Mouse (Mus musculus) cerebellum, postnatal 14 days (tissue): ENCODE measurements at regions not wholly inside any gene's neighbourhood (a gene's known extent, or its start where the extent isn't known, plus 50 kb on each side); places are given as distances from the start of the nearest gene placed in this dataset.

ENCODE experiments used
- DNase-seq, 2 experiments: peaks; one replicate each; pipeline ENCODE4 v3.0.0; 2021; ENCODE audit warnings: mixed read lengths in 2 of 2

- DNase-seq = no peak
These were observed 390.9 kb downstream of the Rnd3 start for GRCm38 (mm10) chr2:50757837-50758541.

DNA sequence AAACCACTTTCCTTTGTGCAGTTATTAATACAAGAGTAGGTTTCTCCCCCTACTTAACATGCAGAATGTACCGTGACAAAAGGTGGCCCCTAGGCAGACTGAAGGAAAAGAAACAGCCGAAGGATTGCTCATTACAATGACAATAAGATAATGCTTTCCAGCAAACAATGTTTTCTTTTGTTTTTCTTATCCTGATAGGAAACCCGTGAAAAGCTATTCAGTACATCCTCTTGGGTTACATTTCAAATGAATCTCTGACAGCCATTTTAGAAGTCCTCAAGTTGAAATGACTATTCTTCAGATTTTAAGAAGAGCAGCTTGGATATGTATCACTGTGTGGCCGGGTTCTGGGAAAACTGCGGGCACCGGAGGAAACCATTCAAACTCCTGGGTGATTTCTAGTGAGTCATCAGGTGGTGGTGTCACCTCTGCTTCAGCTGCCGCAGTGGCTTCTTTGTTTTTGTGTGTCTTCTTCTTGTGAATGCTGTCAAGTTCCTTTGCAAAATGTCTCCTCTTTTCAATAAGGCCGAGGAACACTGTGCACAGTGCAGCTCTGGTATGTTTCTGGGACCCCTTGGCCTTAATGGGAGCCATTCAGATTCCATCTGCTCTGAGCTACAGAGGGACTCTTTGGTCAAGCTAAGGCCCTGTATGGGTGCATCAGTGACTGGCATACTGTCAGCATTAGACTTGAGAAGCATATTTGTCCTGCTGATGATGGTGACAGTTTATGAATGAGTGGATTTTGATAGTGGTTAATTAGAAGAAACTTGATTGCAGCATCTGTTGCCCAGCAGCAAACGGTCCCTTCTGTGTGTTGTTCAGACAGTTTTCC lies 393.1 kb downstream of the Rnd3 start:
- DNase-seq = no peak

DNA sequence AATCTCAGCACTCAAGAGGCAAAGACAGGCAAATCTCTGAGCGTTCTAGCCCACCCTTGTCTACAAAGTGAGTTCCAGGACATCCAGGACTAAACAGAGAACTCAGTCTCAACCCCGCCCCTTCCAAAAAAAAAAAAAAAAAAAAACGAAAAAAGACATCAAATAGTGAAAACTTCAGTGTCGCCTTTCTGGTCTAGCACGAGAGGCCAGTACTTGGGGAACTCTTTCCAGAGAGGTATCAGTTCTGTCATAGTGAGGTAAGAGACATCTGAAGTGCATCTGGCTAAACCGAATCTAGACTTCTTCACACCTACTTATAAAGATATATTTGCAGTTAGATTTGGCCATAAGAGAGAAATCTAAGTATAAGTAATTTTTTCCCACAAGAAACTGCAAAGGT lies 393.8 kb downstream of the Rnd3 start:
- no peak for DNase-seq

GRCm38 (mm10) chr2:50752408-50752807 lies 396.5 kb downstream of the Rnd3 start:
- DNase-seq = no peak

DNA sequence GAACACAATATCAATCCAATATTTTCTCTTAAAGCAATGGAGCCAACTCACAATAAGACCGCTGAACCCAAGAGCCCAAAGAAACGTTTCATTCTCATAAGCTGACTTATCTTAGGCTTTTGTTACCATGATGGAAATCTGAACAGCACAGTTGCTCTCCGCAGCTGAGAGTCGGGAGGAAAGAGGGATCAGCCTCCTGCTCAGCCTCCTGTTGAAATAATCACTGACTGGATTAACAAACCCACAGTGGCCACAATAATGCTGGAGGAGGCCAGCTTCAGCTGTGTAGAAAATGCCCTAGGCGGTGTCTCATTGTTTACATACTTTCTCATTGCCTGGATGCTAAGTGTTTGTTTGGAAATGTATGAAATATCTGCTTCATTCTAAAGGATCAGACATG lies 398.1 kb downstream of the Rnd3 start:
- no peak for DNase-seq

DNA sequence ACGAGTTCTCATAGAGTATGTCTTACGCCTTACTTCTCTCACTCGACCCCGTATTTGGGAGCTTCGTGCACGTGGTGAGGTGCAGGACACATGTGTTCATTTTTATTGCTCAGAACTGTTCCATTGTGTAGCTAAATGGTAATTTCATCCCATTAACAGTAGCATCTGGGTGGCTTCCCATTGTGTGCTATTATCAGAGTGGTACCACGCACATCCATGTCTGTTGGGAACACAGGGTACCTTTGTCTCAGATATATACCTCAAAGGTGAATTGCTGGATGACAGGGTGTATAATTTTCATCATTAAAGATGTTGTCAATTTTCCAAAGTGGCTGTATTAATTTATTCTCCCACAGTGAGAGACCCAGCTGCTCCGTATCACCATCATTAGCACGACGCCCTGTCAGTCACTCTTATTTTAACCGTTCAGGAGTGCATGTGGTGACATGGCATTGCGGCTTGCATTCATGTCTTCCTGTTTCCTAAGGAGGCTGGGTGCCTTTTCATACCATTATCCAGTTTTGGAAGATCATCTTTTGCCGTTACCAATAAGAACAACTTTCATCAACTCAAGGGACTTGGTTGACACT lies 404.2 kb downstream of the Rnd3 start:
- no peak for DNase-seq

DNA sequence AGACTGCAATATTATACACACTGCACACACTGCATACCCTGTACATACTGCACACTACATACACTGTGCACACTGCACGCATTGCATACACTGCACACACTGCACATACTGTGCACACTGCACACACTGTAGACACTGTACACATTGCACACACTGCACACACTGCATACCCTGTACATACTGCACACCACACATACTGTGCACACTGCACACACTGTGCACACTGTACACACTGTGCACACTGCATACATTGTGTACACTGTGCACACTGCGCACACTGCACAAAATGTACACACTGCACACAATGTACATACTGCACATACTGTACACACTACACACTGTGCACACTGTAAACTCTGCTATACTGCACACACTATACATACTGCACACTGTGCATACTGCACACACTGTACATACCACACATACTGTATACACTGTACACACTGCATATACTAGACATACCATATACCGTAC lies 405.1 kb downstream of the Rnd3 start:
- DNase-seq = no peak

DNA sequence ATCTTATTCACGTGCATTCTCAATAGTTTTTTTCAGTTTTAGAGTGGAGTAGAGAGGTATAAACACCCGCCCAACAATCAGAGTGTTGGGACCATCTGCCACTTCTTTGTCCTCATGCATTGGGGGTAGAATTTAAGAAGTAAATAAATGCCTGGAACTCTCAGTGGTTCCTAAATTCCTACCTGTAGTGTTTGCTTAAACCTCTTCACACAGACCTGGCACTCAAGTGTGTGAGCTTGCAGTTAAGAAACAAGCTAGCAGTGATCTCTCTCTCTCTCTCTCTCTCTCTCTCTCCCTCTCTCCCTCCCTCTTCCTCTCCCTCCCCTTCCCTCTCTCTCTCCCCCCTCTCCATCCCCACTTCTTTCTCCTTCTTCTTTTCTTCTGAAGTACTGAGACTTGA lies 406.5 kb downstream of the Rnd3 start:
- DNase-seq = no peak

DNA sequence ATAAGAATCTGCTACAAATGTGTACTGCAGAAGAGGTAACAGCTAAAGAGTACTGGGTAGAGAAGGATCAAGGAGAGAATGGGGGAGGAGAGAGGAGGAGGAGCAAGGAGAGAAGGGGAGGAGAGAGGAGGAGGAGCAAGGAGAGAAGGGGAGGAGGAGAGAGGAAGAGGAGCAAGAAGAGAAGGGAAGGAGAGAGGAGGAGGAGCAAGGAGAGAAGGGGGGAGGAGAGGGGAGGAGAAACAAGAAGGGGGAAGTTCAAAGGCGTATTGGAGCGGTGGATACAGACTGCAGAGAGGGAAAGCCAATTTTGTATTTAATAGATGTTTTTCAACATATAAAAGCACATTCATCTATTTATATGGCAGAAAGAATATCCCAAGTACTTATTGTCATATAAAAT lies 407.6 kb downstream of the Rnd3 start:
- DNase-seq = no peak

GRCm38 (mm10) chr2:50739599-50739979 lies 409.3 kb downstream of the Rnd3 start:
- DNase-seq = no peak

DNA sequence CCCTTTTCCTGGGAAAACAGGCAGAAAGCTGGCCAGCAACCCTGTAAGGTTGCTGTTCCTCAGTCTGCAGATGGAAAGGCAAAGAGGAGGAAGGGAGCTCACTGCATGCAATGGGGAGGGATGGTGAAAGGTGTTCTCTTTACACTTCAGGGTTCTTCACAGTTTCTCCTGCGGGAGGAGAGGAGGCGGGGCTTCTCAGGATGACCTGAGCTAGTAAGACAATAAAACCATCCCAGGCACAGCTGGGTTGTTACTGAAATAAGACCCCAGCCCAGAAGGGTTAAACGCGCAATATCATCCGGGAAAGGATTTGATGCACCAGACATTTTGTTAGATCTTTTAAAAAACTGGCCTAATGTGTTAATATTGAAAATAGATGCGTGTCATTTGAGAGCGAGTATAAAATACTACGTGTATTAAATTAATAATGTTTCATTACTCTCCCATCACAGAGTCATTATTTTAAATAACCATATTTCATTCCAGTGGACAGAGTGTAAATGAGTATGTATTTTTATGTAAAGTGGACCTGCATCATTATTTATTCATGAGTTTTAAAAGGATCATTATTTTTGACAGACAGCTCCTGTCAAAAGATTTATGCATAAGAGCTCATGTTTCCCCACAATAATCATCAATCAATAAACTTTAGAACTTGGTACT lies 409.8 kb downstream of the Rnd3 start:
- DNase-seq = no peak

DNA sequence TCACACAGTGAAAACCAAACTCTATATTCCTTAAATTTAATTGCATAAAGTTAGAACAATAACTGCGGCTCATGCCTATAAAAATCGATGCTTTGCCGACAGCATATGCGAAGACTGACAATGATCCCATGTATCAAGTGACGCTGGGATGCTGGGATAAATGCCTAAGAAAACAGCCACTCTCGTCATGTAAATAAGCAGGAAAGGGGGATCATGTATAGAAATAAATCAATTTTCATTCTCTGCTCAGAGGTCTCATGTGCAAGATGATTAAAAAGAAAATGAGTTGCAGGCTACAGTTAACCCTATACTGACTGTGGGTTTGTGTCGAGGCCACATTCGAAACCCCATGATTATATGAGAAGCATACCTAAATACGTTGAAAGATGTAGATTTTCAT lies 411.2 kb downstream of the Rnd3 start:
- DNase-seq = no peak

GRCm38 (mm10) chr2:50735029-50735428 lies 413.9 kb downstream of the Rnd3 start:
- DNase-seq = no peak

GRCm38 (mm10) chr2:50706652-50707051 lies 410.1 kb upstream of the Mmadhc start:
- DNase-seq = no peak

- DNase-seq = no peak
These were observed 407.7 kb upstream of the Mmadhc start for GRCm38 (mm10) chr2:50704297-50704696.

DNA sequence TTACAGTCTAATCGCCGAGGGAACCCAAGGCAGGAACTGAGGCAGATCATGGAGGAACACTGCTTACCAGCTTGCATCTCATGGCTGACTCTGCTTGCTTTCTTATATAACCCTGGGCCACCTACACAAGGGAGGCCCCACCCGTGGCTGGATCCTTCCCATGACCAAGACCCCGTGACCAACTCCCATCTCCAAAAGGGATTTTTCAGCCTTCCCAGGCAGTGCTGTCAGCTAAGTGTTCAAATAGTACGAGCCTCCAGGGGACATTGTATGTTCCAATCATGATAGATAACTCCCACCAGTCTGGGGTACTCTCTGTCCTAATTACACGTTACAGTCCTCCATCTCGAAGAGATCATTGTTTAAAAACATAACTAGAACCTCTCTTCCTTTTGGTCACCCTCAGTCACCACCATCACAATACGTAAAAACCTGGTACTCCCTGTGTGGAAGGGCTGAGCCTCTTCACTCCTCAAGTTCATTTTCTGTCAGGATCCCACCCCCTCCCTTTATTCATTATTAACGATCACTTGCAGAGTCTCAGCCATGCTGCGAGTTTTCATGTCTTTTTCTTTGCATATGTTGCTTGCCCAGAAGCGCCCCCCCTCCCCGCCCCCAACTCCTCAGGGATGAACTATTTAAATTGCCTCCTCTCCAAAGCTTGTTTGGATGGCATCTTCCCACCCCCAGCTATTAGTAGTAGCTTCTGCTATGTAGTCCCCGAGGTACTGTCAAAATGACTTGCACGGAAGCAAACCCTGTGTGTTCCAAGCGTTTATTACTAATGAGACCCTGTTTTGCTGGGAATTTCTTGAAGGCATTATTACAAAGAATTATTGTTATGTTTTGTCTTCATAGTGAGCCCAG lies 406.2 kb upstream of the Mmadhc start:
- DNase-seq = no peak

GRCm38 (mm10) chr2:50698841-50699240 lies 402.2 kb upstream of the Mmadhc start:
- no peak for DNase-seq

DNA sequence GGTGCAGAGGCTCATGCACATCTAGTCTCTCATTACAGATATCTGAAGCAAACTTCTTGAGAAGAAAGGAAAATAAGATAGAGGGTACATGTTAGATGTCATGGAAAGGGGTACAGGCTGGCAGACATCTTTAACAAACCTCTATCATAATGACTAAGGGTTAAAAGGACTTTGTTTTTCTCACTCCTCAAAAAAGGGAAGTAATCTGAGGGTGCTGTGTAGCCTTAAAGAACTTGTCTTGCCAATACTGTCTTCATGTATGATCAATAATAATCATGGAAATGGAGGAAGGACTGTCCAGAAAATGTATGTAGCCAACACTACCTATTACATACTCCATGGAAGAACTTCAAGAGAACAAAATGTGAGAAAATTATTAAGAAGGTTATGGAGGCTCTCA lies 400.0 kb upstream of the Mmadhc start:
- no peak for DNase-seq

GRCm38 (mm10) chr2:50694849-50695248 lies 398.2 kb upstream of the Mmadhc start:
- DNase-seq = peak; percentile 15 to 23

DNA sequence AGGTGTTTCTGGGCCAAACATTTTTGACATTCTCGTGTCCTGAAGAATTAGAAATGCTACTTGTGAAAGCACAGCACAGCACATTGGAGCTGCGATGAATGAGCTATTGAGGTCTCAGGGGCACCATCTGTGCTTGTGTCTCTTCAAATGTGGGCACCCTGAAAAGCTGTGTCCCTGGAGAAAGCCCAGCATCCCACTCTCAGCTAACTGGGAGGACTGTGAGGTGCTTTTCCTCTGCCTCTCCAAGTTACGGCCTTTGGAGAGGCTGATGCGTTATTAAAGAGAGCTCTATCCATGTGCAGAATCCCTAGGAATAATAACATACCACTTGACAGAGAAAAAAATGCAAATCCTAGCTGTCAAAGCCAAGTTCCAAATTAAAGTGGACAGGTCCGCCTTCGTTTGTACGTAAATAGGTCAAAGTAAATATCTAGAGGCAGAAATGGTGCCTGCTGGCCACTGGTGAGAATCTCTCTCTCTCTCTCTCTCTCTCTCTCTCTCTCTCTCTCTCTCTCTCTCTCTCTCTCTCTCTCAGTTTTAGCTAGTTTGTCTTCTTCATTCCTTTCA lies 397.3 kb upstream of the Mmadhc start:
- peak in 1 of 2 experiments; percentile 31 for DNase-seq

GRCm38 (mm10) chr2:50690120-50691103 lies 393.8 kb upstream of the Mmadhc start:
- no peak for DNase-seq
